Mouse (Mus musculus): ENCODE results near the gene Mcat. TPM values are rescaled to one million over a fixed set of nuclear protein-coding genes. Genes with fewer than 3 reads are reported as not detected.

The Mcat gene
- polyA plus RNA-seq, 1 experiment from 2014 or later, result 45.3 TPM

Small RNA genes within 50 kb of the gene (microRNA-seq; reads per million reads assigned to microRNA genes)
- not detected for gene Gm24575

Other genes with a start within 250 kb of the Mcat start
- 38.8 and 40.0 TPM in 2 replicates for gene Arfgap3, start 213.5 kb downstream of the Mcat start, polyA plus RNA-seq (2016; fragmentation: Nextera tagmentation; extraction: Ambion mirVana)
- 43.1 and 43.6 TPM in 2 replicates for gene Pacsin2, start 99.2 kb downstream of the Mcat start, polyA plus RNA-seq (2016; fragmentation: Nextera tagmentation; extraction: Ambion mirVana)
- 63.2 and 65.9 TPM in 2 replicates for gene Ttll1, start 52.9 kb downstream of the Mcat start, polyA plus RNA-seq (2016; fragmentation: Nextera tagmentation; extraction: Ambion mirVana)
- gene Bik, start 36.9 kb downstream of the Mcat start, polyA plus RNA-seq (2016; fragmentation: Nextera tagmentation; extraction: Ambion mirVana), result 1.9 TPM in 2 replicates
- gene Tspo, start 195 bp downstream of the Mcat start, polyA plus RNA-seq (2016; fragmentation: Nextera tagmentation; extraction: Ambion mirVana), result 13.5 and 22.0 TPM in 2 replicates
- gene Ttll12, start 31.4 kb upstream of the Mcat start, polyA plus RNA-seq (2016; fragmentation: Nextera tagmentation; extraction: Ambion mirVana), result 47.1 and 48.9 TPM in 2 replicates
- 24.5 and 30.1 TPM in 2 replicates for gene Scube1, start 161.2 kb upstream of the Mcat start, polyA plus RNA-seq (2016; fragmentation: Nextera tagmentation; extraction: Ambion mirVana)
- 6.7 and 10.8 TPM in 2 replicates for gene Mpped1, start 215.7 kb upstream of the Mcat start, polyA plus RNA-seq (2016; fragmentation: Nextera tagmentation; extraction: Ambion mirVana)

Measured in midbrain, embryonic 12.5 days (tissue).